Mouse (Mus musculus) heart, embryonic 14.5 days (tissue): Measurements from ENCODE around the gene Ttc38. TPM values are rescaled to one million over a fixed set of nuclear protein-coding genes. Genes with fewer than 3 reads are reported as not detected.

ENCODE experiments used
- ATAC-seq: fragments of 200-750 bp; cut with Nextera tagmentation; 2 replicates; pipeline ENCODE4 v1.8.0; 2017; ENCODE audit warnings: low read depth, moderate TSS enrichment; ENCODE audit not compliant: insufficient number of reproducible peaks, insufficient read depth, low FRiP score
- H3K27ac ChIP-seq, 2 experiments: fragments of 200-500 bp in 1 of 2; fragments of 300-500 bp in 1 of 2; sonication (generic) in 1 of 2; replicated peaks in 1 of 2; 2 replicates each; pipeline ENCODE4 v1.5.1; 2012 to 2014; ENCODE audit warnings: low read depth in 2 of 2, low read length in 2 of 2, control low read depth in 1 of 2, mild to moderate bottlenecking in 1 of 2, mixed read lengths in 1 of 2; ENCODE audit not compliant: control insufficient read depth in 1 of 2, insufficient read depth in 1 of 2
- H3K27me3 ChIP-seq: fragments of 300-500 bp; sonication (generic); 2 replicates; pipeline ENCODE4 v1.6.1; 2014; ENCODE audit warnings: mild to moderate bottlenecking, low read length, control low read depth; ENCODE audit not compliant: control insufficient read depth, insufficient read depth
- H3K36me3 ChIP-seq: fragments of 300-500 bp; sonication (generic); 2 replicates; pipeline ENCODE4 v1.6.1; 2014; ENCODE audit warnings: mild to moderate bottlenecking, control low read depth, low read length, mixed read lengths; ENCODE audit not compliant: control insufficient read depth, insufficient read depth
- H3K4me1 ChIP-seq, 2 experiments: fragments of 200-500 bp in 1 of 2; fragments of 300-500 bp in 1 of 2; sonication (generic) in 1 of 2; 2 replicates each; pipeline ENCODE4 v1.6.1; 2012 to 2014; ENCODE audit warnings: low read length in 2 of 2, control low read depth in 1 of 2, mixed read lengths in 1 of 2; ENCODE audit not compliant: control insufficient read depth in 2 of 2, insufficient read depth in 2 of 2
- H3K4me2 ChIP-seq: fragments of 300-500 bp; sonication (generic); 2 replicates; pipeline ENCODE4 v1.6.1; 2014; ENCODE audit warnings: mild to moderate bottlenecking, low read length
- H3K4me3 ChIP-seq, 2 experiments: fragments of 200-500 bp in 1 of 2; fragments of 300-500 bp in 1 of 2; sonication (generic) in 1 of 2; 2 replicates each; pipeline ENCODE4 v1.5.1; 2012 to 2014; ENCODE audit warnings: low read length in 2 of 2, mild to moderate bottlenecking in 2 of 2, control low read depth in 1 of 2, low read depth in 1 of 2, moderate library complexity in 1 of 2; ENCODE audit not compliant: control insufficient read depth in 1 of 2, insufficient read depth in 1 of 2
- H3K9ac ChIP-seq: fragments of 300-500 bp; sonication (generic); 2 replicates; pipeline ENCODE4 v1.6.1; 2014; ENCODE audit warnings: mild to moderate bottlenecking, low read length
- H3K9me3 ChIP-seq: fragments of 300-500 bp; sonication (generic); 2 replicates; pipeline ENCODE4 v1.6.1; 2016; ENCODE audit warnings: low read length, control low read depth; ENCODE audit not compliant: control insufficient read depth
- WGBS: fragments of 180-500 bp; shearing (Covaris S2); extraction: QIAGEN DNeasy Blood & Tissue Kit; methylation state at CpG from one replicate; pipeline ENCODE4 v1.1.7; 2014; 5-methylcytosine and 5-hydroxymethylcytosine counted together
- polyA plus RNA-seq: library from polyadenylated mRNA; unstranded; fragments of >200 nt; fragmentation: Nextera tagmentation; extraction: Ambion mirVana; gene quantifications from 2 replicates; pipeline ENCODE4 v1.2.1, GENCODE M21; 2014

The Ttc38 gene
- polyA plus RNA-seq, result 4.1 and 4.2 TPM in 2 replicates

DNA sequence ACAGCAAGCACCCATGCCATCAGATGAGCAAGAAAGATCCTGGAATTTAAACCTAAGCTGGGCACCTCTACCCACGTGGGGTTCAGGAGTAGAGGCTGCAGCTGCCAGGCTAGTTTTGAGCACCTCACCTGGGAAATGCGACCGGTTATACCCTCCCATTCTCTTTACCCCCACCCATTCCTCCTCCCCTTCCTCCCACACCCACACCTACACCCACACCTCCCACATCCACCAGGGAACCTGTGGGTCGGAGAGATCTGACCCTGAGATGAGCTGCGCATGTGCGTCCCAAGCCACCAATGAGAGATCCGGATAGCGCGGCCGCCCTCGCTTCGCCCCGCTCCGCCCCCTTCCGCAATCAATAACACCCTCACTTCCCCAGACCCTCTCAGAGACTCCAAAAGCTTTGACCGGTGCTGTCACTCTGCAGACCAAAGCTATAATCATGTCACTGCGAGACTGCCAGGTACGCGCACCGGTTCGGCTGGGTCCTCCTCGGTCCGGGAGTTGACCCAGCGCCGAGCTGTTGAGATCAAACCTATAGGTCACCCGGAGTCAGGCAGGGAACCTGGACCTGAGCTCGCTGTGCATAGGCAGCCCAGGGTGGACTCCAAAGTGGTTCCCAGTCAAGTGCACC lies at the start of gene Ttc38:
Gene Ttc38 (plus strand): TSS at position 353 of the 637 bp plus-strand sequence.
- Histone ChIP-seq H3K4me2 (peak within 1 kb of the TSS; percentile 94), H3K9me3 (no peaks in the 10 kb centered on the region), H3K4me1 (peaks cover 0 to 8% of the 10 kb centered on the region in 2 experiments; a peak in 2 of 4 replicates), H3K4me3 (peak within 1 kb of the TSS; percentile 66 to 68), H3K9ac (peak within 1 kb of the TSS; percentile 77), H3K36me3 (no peaks in the 10 kb centered on the region), H3K27me3 (no peaks in the 10 kb centered on the region), H3K27ac (no peak within 1 kb of the TSS)
- ATAC-seq, result peak; percentile 59
- WGBS, result 2% methylated on average over 27 of the region's 27 CpGs

DNA sequence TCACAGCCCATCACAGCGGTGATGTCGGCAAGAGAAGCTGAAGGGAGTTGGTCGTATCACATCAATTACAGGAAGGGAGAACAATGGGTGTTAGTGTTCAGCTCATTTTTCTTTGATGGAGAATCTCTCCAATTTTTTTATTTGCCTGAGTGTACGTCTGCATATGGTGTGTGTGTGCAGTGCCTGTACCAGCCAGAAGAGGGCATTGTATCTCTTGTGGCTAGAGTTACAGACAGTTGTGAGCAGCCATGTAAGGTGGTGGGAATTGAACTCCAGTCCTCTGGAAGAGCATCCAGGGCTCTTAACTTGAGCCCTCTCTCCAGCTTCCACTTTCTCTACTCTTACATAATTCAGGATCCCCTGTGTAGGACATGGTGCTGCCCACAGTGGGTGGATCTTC lies 49.0 kb upstream of the Ttc38 start:
- no peak overlapping the region for H3K9ac ChIP-seq
- H3K4me3 ChIP-seq, result no peak overlapping the region
- 88% methylated on average over 4 of the region's 4 CpGs for WGBS
- peaks cover 8 to 11% of the 10 kb centered on the region in 2 experiments for H3K4me1 ChIP-seq
- H3K27me3 ChIP-seq, result no peaks in the 10 kb centered on the region
- no peak for ATAC-seq
- H3K9me3 ChIP-seq, result no peaks in the 10 kb centered on the region
- H3K36me3 ChIP-seq, result no peaks in the 10 kb centered on the region
- H3K27ac ChIP-seq, result no peak overlapping the region
- H3K4me2 ChIP-seq, result no peak overlapping the region

DNA sequence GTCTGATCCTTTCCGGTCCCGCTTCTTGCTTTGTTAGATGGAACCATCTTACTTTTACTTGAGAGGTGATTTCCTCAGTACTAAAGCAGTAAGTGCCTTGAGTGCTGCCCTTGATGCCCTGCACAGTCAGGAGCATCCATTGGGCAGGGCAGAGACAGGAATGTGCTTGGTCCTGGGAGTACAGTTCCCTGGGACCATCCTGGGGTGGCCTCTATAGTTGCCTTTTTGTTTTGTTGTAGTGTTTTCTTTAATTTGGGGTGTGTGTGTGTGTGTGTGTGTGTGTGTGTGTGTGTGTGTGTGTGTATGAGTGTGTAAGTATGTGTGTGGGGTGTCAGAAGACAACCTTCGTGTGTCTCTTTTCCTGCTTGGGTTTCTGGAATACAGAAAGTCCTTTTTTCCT lies 47.8 kb upstream of the Ttc38 start:
- Histone ChIP-seq H3K27ac (no peak overlapping the region), H3K9ac (no peak overlapping the region), H3K4me3 (no peak overlapping the region), H3K9me3 (no peaks in the 10 kb centered on the region), H3K4me2 (no peak overlapping the region), H3K27me3 (no peaks in the 10 kb centered on the region), H3K4me1 (peaks cover 16% of the 10 kb centered on the region in 2 experiments), H3K36me3 (no peaks in the 10 kb centered on the region)
- 80% methylated on average over 3 of the region's 3 CpGs for WGBS
- ATAC-seq, result no peak

DNA sequence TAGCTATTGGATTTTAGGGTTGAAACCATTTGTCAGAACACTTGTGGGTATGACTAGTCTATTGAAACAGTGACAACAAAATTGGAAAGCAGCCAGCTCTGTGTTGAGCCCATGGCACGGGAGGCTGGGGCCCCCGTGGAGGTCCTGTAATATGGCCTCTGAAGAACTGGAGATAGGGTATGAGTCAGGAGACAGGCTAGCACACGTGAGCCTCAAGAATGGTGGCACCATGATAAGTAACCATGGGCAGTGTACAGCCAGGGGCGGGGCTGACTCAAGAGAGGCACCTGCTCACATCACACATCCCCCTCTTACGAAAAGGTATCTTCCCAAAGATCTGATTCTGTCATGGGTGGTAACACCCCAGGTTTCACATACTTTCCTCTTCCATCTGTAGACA lies 45.4 kb upstream of the Ttc38 start:
- Histone ChIP-seq H3K4me1 (peaks cover 16% of the 10 kb centered on the region in 2 experiments), H3K4me3 (no peak overlapping the region), H3K9ac (no peak overlapping the region), H3K9me3 (no peaks in the 10 kb centered on the region), H3K27ac (no peak overlapping the region), H3K4me2 (no peak overlapping the region), H3K36me3 (peaks cover 10% of the 10 kb centered on the region; the same call in 1 of the 2 replicates), H3K27me3 (no peaks in the 10 kb centered on the region)
- ATAC-seq, result 0 out of 2 replicates have a peak, but pooled peaks have one; percentile 47
- 36% methylated on average over 5 of the region's 5 CpGs for WGBS

DNA sequence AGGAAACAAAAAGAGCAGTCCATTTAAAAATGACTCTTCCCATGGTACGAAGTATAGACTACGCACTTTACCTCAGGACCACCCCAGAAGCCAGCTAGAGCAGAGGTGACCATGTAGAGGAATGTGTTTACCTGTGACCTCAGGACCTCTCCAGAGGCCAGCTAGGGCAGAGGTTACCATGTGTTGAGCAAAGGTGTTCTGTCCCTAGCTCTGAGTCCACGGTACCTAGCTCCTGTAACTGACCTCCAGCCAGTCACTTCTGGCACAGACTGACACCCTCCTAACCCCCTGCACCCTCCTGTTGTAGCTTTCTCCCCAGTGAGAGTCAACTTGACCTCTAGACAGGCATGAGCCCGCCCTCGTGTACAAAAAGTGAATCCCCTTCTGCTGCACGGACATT lies 44.6 kb upstream of the Ttc38 start:
- WGBS, result 84% methylated on average over 6 of the region's 6 CpGs
- Histone ChIP-seq H3K9ac (no peak overlapping the region), H3K4me2 (no peak overlapping the region), H3K4me3 (no peak overlapping the region), H3K4me1 (peaks cover 16 to 19% of the 10 kb centered on the region in 2 experiments), H3K9me3 (no peaks in the 10 kb centered on the region), H3K27me3 (no peaks in the 10 kb centered on the region), H3K27ac (no peak overlapping the region), H3K36me3 (peaks cover 10% of the 10 kb centered on the region; the same call in 1 of the 2 replicates)
- ATAC-seq, result no peak

DNA sequence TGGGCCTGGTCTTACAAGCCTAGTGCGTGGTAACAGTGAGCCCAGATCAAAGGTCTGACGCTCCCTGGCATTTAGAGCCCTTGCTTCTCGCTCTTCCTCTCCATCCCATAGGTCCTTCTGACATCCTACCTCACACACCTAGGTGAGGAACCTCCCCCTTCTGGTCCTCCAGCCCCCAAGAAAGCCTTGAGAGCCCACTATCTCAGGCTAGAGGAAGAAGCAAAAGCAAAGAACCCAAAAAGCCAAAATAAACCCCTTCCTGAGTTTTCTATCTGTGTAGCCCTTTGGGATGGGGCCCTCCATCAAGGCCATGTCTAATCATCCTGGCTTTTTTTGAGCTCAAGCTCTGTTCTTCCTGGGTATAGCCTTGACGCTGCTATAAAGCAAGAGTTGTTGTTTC lies 44.1 kb upstream of the Ttc38 start:
- WGBS, result 91% methylated on average over 4 of the region's 4 CpGs
- H3K4me3 ChIP-seq, result no peak overlapping the region
- H3K27ac ChIP-seq, result no peak overlapping the region
- H3K27me3 ChIP-seq, result no peaks in the 10 kb centered on the region
- H3K9me3 ChIP-seq, result no peaks in the 10 kb centered on the region
- no peak overlapping the region for H3K9ac ChIP-seq
- no peak overlapping the region for H3K4me2 ChIP-seq
- peaks cover 16 to 23% of the 10 kb centered on the region in 2 experiments for H3K4me1 ChIP-seq
- ATAC-seq, result no peak
- H3K36me3 ChIP-seq, result peaks cover 10% of the 10 kb centered on the region; the same call in 1 of the 2 replicates

DNA sequence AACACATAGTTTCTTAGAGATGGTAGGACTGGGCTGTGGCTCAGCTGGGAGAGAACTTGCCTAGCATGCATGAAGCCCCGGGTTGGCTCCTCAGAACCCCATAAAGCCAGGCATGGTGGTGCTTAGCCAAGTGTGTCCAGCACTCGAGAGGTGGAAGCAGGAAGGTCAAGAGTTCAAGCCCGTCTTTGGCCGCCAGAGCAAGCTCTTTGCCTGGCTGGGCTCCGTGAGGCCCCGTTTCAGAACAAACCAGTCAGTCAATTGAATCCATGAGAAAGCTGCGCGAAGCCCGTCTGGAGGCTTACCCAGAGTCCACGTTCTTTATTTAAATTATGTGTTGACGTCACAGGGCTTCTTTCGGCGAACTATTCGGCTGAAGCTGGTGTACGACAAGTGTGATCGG lies 43.5 kb upstream of the Ttc38 start:
- Histone ChIP-seq H3K9ac (no peak overlapping the region), H3K9me3 (no peaks in the 10 kb centered on the region), H3K27ac (no peak overlapping the region), H3K4me2 (no peak overlapping the region), H3K27me3 (no peaks in the 10 kb centered on the region), H3K36me3 (peaks cover 10% of the 10 kb centered on the region; the same call in 1 of the 2 replicates), H3K4me3 (no peak overlapping the region), H3K4me1 (peaks cover 16 to 23% of the 10 kb centered on the region in 2 experiments)
- 63% methylated on average over 16 of the region's 16 CpGs for WGBS
- no peak for ATAC-seq

DNA sequence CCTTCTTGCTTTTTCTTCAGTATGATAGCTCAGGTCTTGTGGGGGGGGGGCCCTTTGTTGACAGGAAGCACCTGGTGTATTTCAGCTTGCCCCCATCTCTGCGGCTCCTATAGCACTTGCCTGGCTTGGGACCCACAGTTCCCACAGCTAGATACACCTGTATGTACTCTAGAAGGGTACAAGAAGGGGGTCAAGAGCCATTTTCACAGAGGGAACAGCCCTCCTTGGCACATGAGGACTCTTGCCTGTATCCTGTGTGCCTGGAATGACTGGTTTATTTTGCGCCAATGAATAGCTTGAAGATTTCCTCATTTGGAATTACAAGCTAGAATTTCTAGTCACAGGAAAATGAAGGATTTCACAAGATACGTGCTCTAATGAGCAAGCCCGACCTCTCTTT lies 40.7 kb upstream of the Ttc38 start:
- Histone ChIP-seq H3K27ac (no peak overlapping the region), H3K36me3 (peaks cover 10% of the 10 kb centered on the region; the same call in 1 of the 2 replicates), H3K9me3 (no peaks in the 10 kb centered on the region), H3K27me3 (no peaks in the 10 kb centered on the region), H3K4me3 (no peak overlapping the region), H3K9ac (no peak overlapping the region), H3K4me2 (no peak overlapping the region), H3K4me1 (peaks cover 16 to 22% of the 10 kb centered on the region in 2 experiments)
- ATAC-seq, result no peak
- 84% methylated on average over 4 of the region's 4 CpGs for WGBS
